Mouse (Mus musculus): ENCODE data around the gene Rai1. TPM values are rescaled to one million over a fixed set of nuclear protein-coding genes. Genes with fewer than 3 reads are reported as not detected.

Gene Rai1
- polyA plus RNA-seq, 1 experiment from 2014 or later, result 5.1 TPM

GRCm38 (mm10) chr11:60099555-60100186 is 5.1 kb upstream of the Rai1 start:
- Histone ChIP-seq H3K4me1 (replicated peaks) (peaks cover 53% of the 10 kb centered on the region), H3K4me3 (replicated peaks) (no peak overlapping the region), H3K27me3 (no peaks in the 10 kb centered on the region), H3K27ac (no peak overlapping the region), H3K9ac (peak overlapping the region; percentile 39; the same call in 1 of the 2 replicates), H3K4me2 (no peak overlapping the region; the same call in 1 of the 2 replicates), H3K9me3 (replicated peaks) (no peaks in the 10 kb centered on the region), H3K36me3 (no peaks in the 10 kb centered on the region)
- DNase-seq, result no peak
- WGBS (ENCODE audit: insufficient replicate concordance), result 15% methylated on average over 8 of the region's 8 CpGs
- ATAC-seq (ENCODE audit: low read depth), result no peak

- peaks cover 45% of the 10 kb centered on the region for H3K4me1 ChIP-seq (replicated peaks)
- no peaks in the 10 kb centered on the region for H3K9me3 ChIP-seq (replicated peaks)
- DNase-seq (no peak), ATAC-seq (ENCODE audit: low read depth) (no peak)
- H3K27ac ChIP-seq, result no peak overlapping the region
- H3K36me3 ChIP-seq, result no peaks in the 10 kb centered on the region
- no peak overlapping the region for H3K9ac ChIP-seq
- no peaks in the 10 kb centered on the region for H3K27me3 ChIP-seq
- WGBS (ENCODE audit: insufficient replicate concordance), result 44% methylated on average over 4 of the region's 4 CpGs
- no peak overlapping the region for H3K4me3 ChIP-seq (replicated peaks)
- H3K4me2 ChIP-seq, result no peak overlapping the region
Measured at GRCm38 (mm10) chr11:60100827-60101555, 3.8 kb upstream of the Rai1 start.

GRCm38 (mm10) chr11:60101986-60102385 is 2.8 kb upstream of the Rai1 start:
- no peak overlapping the region for H3K4me3 ChIP-seq (replicated peaks)
- H3K4me2 ChIP-seq, result no peak overlapping the region
- H3K36me3 ChIP-seq, result no peaks in the 10 kb centered on the region
- 70% methylated on average over 4 of the region's 4 CpGs for WGBS (ENCODE audit: insufficient replicate concordance)
- peaks cover 55% of the 10 kb centered on the region for H3K4me1 ChIP-seq (replicated peaks)
- H3K9me3 ChIP-seq (replicated peaks), result no peaks in the 10 kb centered on the region
- ATAC-seq (ENCODE audit: low read depth), result no peak
- no peaks in the 10 kb centered on the region for H3K27me3 ChIP-seq
- DNase-seq, result no peak
- no peak overlapping the region for H3K27ac ChIP-seq
- H3K9ac ChIP-seq, result no peak overlapping the region

- Histone ChIP-seq H3K27ac (no peak overlapping the region), H3K4me1 (replicated peaks) (peaks cover 62% of the 10 kb centered on the region), H3K4me2 (no peak overlapping the region), H3K9me3 (replicated peaks) (no peaks in the 10 kb centered on the region), H3K27me3 (no peaks in the 10 kb centered on the region), H3K9ac (no peak overlapping the region), H3K36me3 (no peaks in the 10 kb centered on the region), H3K4me3 (replicated peaks) (no peak overlapping the region)
- DNase-seq (no peak), ATAC-seq (ENCODE audit: low read depth) (no peak)
- 35% methylated on average over 6 of the region's 6 CpGs for WGBS (ENCODE audit: insufficient replicate concordance)
Measured at GRCm38 (mm10) chr11:60102664-60103063, 2.1 kb upstream of the Rai1 start.

DNA sequence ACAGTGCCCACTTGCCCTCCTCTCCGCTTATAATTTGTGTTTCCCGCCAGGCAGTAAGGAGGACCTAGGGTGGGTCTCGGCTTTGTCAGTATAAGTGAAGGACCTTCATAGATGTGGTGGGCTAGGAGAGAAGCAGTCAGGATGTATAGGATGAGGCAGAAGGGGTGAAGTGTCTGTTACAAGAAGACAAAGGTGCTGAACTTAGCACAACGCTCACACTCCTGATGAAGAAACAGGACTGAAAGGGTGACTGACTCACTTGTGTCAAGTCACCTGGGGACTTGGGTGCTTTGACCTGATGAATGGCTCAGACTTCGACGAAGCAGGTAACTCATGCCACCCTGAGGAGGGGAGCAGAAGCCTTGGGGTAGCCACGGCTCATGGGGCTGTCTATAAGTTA is 1.2 kb upstream of the Rai1 start:
- H3K4me1 ChIP-seq (replicated peaks), result peaks cover 71% of the 10 kb centered on the region
- no peak overlapping the region for H3K9ac ChIP-seq
- no peaks in the 10 kb centered on the region for H3K9me3 ChIP-seq (replicated peaks)
- no peaks in the 10 kb centered on the region for H3K27me3 ChIP-seq
- no peak overlapping the region for H3K4me2 ChIP-seq
- ATAC-seq (ENCODE audit: low read depth) (no peak), DNase-seq (no peak)
- H3K4me3 ChIP-seq (replicated peaks), result no peak overlapping the region
- H3K36me3 ChIP-seq, result no peaks in the 10 kb centered on the region
- 82% methylated on average over 7 of the region's 7 CpGs for WGBS (ENCODE audit: insufficient replicate concordance)
- H3K27ac ChIP-seq, result no peak overlapping the region

GRCm38 (mm10) chr11:60105593-60106542 is 1.1 kb downstream of the Rai1 start:
- DNase-seq, result peak; percentile 63
- under 1% methylated on average over 87 of the region's 88 CpGs for WGBS (ENCODE audit: insufficient replicate concordance)
- H3K9ac ChIP-seq, result peak overlapping the region; percentile 95
- H3K27me3 ChIP-seq, result no peaks in the 10 kb centered on the region
- H3K27ac ChIP-seq, result peak overlapping the region; percentile 93
- no peaks in the 10 kb centered on the region for H3K36me3 ChIP-seq
- peaks cover 75% of the 10 kb centered on the region for H3K4me1 ChIP-seq (replicated peaks)
- no peaks in the 10 kb centered on the region for H3K9me3 ChIP-seq (replicated peaks)
- peak; percentile 72 for ATAC-seq (ENCODE audit: low read depth)
- peak overlapping the region; percentile 90 for H3K4me3 ChIP-seq (replicated peaks)
- H3K4me2 ChIP-seq, result peak overlapping the region; percentile 100

- peak overlapping the region; percentile 93 for H3K27ac ChIP-seq
- H3K4me3 ChIP-seq (replicated peaks), result peak overlapping the region; percentile 90
- H3K4me2 ChIP-seq, result peak overlapping the region; percentile 100
- H3K36me3 ChIP-seq, result no peaks in the 10 kb centered on the region
- peak; percentile 52 for DNase-seq
- ATAC-seq (ENCODE audit: low read depth), result peak; percentile 60
- WGBS (ENCODE audit: insufficient replicate concordance), result 9% methylated on average over 14 of the region's 14 CpGs
- no peaks in the 10 kb centered on the region for H3K27me3 ChIP-seq
- H3K9me3 ChIP-seq (replicated peaks), result no peaks in the 10 kb centered on the region
- peak overlapping the region; percentile 95 for H3K9ac ChIP-seq
- H3K4me1 ChIP-seq (replicated peaks), result peaks cover 76% of the 10 kb centered on the region
Measured at GRCm38 (mm10) chr11:60106543-60107110, 1.8 kb downstream of the Rai1 start.

DNA sequence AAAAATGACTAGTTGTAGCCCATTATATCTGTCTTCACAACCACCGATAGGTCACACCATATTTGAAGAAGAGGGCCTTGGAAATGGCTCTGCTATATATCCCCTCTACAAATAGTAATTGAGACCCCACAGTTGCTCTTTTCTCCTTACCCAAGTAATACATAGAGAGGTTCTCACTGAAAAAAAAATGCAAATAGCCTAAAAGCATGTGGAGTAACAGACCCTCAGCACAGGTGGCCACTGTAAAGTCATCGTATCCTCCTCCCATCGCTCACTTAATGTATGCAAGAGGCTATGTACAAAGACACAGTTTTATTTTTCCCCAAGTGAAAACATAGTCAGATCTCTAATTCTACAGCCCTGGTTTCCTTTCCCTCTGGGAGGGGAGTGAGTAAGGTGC is 2.6 kb downstream of the Rai1 start:
- 0 out of 2 replicates have a peak overlapping the region, but pooled peaks have one; percentile 93 for H3K27ac ChIP-seq
- H3K9me3 ChIP-seq (replicated peaks), result no peaks in the 10 kb centered on the region
- WGBS (ENCODE audit: insufficient replicate concordance), result 89% methylated on average over 3 of the region's 3 CpGs
- H3K4me1 ChIP-seq (replicated peaks), result peaks cover 79% of the 10 kb centered on the region
- no peaks in the 10 kb centered on the region for H3K36me3 ChIP-seq
- H3K27me3 ChIP-seq, result no peaks in the 10 kb centered on the region
- no peak for ATAC-seq (ENCODE audit: low read depth)
- H3K4me3 ChIP-seq (replicated peaks), result peak overlapping the region; percentile 90
- no peak for DNase-seq
- peak overlapping the region; percentile 43 for H3K9ac ChIP-seq
- peak overlapping the region; percentile 100 for H3K4me2 ChIP-seq

GRCm38 (mm10) chr11:60108631-60109172 is 3.9 kb downstream of the Rai1 start:
- Histone ChIP-seq H3K4me2 (peak overlapping the region; percentile 15; the same call in 1 of the 2 replicates), H3K4me1 (replicated peaks) (peaks cover 80% of the 10 kb centered on the region), H3K4me3 (replicated peaks) (no peak overlapping the region), H3K27me3 (no peaks in the 10 kb centered on the region), H3K9me3 (replicated peaks) (no peaks in the 10 kb centered on the region), H3K36me3 (no peaks in the 10 kb centered on the region), H3K27ac (peak overlapping the region; percentile 93), H3K9ac (peak overlapping the region; percentile 29; the same call in 1 of the 2 replicates)
- ATAC-seq (ENCODE audit: low read depth) (no peak), DNase-seq (no peak)
- WGBS (ENCODE audit: insufficient replicate concordance), result 45% methylated on average over 5 of the region's 5 CpGs

- H3K4me2 ChIP-seq, result no peak overlapping the region
- ATAC-seq (ENCODE audit: low read depth), result no peak
- DNase-seq, result no peak
- no peaks in the 10 kb centered on the region for H3K9me3 ChIP-seq (replicated peaks)
- no peak overlapping the region for H3K4me3 ChIP-seq (replicated peaks)
- peak overlapping the region; percentile 47; the same call in 1 of the 2 replicates for H3K27ac ChIP-seq
- H3K9ac ChIP-seq, result no peak overlapping the region
- peaks cover 89% of the 10 kb centered on the region for H3K4me1 ChIP-seq (replicated peaks)
- WGBS (ENCODE audit: insufficient replicate concordance), result 72% methylated on average over 5 of the region's 5 CpGs
- H3K27me3 ChIP-seq, result no peaks in the 10 kb centered on the region
- no peaks in the 10 kb centered on the region for H3K36me3 ChIP-seq
Measured at GRCm38 (mm10) chr11:60110386-60110785, 5.6 kb downstream of the Rai1 start.
